Mouse (Mus musculus): ENCODE results near the gene Gna11.

Gna11 gene

DNA sequence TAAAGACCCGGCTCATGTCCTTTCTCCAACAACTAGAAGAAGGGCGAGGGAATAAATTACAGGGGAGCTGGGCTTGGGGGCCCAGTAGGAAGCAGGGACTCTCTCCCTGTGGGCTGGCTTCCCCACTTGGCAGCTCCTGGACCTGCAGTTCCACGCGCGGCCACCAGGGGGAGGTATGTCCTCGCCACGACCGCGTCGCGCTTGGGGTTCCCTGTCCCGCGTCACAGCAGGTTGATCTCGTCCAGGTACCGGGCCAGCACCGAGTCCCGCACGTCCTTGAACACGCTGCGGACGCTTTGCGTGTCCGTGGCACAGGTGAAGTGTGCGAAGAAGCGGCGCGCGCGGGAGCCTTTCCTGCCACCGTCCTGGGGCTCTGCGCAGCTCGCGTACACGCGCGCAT lies 42.3 kb downstream of the Gna11 start:
- peak; percentile 85 to 90 for DNase-seq

DNA sequence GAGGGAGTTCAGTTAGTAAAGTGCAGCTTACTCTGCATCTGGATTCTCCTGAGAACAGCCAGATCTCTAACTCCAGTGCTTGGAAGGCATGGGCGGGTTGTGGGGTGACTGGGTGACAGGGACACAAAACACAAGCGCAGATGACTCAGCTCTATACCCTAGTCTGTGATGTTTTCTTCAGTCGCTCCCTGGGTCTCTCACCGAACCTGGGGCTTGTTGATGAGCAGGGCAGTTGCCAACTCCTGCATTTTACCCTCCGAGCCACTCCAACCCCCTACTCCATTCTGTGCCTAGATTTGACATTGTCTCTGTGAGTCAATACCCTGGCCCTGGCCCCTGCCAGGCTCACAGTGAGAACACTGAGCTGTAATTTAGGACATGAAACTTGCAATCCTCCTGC lies 43.1 kb downstream of the Gna11 start:
- DNase-seq = no peak

DNA sequence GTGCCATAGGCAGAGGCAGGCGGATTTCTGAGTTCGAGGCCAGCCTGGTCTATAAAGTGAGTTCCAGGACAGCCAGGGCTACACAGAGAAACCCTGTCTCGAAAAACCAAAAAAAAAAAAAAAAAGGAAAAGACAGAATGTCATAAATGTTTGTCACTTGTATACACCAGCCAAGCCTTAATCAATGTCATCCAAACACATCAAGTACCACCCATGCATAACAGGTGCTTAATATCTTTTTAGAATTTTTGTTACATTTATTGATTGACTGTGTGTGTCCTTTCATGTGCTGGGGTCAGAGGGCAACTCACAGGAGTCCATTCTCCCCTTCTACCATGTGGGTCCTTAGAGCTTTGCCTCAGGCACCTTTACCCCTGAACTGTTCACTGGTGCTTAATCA lies 45.0 kb downstream of the Gna11 start, which contains the start of gene S1pr4:
TSS of gene S1pr4 (minus strand) at position 101 of the 400 bp plus-strand sequence.
- no peak for DNase-seq

DNA sequence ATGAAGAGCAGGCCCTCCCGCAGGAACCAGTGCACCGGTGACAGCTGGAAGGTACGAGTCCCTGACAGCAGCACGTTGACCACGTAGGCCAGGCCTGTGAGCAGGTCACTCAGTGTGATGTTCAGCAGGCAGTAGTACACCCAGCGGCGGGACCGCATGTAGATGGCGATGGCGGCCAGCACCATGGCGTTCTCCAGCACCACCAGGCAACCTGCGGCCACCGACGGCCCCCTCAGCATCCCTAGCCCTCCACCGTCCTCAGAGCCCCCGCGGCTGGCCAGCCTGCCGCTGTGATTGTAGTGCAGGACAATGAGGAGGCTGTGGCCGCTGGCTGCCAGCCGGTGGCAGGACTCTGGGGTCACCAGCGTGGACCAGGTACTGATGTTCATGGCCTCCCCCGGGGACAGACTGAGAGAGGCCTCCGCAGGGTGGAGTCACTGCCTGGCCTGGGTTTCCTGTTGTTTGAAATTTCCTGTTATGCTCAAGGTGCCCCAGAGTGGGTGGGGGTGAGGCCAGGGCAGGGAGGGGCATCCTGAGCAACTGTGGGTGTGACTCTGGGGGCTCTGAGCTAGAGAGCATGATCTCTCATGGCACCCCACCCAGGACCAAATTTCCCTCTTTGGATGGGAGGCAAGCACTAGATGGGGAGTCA lies 45.6 kb downstream of the Gna11 start:
- DNase-seq = peak; percentile 81 to 84

DNA sequence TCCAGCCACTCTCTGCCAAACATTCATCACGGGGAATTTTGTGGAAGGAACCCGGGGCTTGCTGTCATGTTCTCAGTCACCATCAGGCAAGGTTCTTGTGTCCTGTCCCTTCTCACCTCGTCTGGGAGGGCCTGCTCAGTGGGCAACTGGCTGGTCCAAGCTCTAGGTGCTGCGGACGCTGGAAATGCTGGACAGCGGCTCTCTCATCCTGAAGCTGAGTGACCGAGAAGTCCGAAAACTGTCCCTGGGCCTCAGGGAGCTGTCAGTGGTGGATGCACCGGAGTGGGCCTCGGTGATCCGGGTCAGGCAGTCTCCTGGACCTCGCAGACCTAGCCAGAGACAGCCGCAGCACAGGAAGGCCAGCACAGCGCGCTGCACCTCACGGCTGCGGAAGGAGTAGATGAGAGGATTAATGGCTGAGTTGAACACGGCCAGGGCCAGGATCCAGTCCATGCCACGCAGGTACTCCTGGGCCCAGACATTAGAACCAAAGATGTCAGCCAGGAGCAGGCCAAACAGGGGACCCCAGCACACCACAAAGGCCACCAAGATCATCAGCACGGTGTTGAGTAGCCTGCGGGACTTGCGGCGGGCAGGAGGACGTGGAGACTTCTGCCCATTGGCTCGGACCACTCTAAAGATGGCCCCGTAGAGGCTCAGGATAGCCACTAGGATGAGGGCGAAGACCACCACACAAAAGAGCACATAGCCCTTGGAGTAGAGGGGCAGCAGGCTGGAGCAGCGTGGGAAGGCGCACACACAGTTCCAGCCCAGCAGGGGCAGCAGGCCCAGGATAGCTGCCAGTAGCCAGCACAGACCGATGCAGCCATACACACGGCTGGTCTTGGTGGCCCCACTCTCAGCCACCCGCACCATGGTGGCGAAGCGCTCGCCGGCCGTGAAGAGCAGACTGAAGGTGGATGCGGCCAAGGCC lies 46.4 kb downstream of the Gna11 start:
- DNase-seq = no peak

DNA sequence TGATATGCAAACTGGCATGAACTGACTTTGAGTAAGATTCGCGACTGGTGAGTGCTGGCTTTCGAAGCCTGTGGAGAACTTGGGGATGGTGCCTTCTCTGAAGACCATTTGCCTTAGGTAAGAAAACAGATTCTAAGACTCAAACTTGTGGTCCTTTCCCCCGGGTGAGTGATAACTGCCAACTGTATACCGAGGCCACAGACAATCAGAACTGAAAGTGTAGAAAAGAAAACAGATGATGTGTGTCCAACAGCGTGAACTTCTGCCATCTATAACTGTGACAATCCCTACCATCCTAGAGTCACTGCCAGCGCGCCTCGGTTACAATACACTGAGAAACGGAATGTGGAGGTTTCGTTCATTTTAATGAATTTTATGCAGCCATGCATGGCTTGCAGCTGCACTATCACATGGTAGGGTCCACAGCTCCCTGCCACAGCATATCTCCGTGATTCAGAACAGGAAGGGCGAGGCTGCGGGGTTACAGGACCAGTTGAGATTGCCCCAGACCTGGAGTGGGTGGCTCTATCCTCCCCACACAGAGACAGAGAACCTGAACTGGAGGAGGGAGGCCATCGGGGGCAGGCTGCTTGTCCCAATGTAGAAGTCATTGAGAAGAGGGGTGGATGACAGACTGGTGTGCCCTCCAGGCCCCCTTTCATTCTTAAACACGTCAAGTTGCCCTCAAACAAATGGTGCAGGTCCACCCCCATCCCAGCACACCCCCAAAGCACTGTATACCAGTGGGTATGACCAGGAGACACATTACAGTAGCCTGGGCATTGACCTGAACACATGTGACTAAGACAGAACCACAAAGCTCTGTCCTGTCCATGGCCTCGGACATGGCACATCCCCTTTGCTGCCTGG lies 47.4 kb downstream of the Gna11 start:
- peak in 1 of 2 experiments; percentile 42 for DNase-seq

DNA sequence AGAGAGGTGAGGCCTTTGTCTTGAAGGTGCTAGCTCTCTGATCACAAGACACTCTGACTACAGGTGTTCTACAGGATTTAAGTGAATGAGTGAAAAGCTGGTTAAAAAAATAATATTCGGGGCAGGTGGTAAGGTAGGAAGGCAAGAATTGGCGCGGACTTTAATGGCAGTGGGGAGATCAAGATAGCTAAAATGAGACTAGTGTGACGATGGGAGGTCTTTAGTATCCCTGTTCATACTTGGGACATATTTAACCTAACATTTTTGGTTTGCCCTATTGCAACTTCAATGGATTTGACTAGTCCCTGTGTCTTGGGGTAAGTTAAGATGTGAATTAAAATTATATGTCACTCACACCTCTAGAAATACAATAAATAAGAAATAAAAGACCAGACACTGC lies 48.0 kb downstream of the Gna11 start:
- no peak for DNase-seq

DNA sequence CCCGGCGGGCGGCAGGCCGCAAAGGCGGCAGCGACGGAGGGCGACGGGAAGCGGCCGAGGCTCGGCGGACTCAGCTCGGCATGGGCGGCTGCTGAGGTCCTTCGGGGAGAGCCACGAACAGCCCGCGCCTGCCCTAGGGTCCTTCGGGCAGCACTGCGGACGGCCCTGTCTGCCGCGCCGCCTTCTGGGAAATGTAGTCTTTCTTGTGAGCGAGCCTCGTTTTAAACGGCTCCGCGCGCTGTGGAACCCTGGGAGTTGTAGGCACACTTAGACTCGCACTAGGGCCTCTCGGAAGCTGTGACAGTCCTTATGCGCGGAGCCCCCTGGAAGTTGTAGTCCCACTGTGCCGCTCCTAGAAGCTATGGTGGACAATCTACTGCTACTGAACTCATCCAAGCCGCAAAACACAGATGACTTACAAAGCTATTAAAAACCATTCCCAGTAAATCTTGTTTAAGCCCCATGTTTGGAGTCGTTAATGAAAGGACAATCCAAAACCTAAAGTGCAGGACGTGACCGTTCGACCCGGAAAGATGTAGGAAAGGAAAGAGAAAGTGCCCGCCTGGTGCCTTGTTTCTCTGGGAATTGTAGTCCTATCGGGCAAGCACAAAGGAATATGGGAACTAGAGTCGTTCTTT lies 48.6 kb downstream of the Gna11 start, which contains the start of gene Ncln:
TSS of gene Ncln (minus strand) at position 129 of the 638 bp plus-strand sequence.
- DNase-seq = peak; percentile 99

DNA sequence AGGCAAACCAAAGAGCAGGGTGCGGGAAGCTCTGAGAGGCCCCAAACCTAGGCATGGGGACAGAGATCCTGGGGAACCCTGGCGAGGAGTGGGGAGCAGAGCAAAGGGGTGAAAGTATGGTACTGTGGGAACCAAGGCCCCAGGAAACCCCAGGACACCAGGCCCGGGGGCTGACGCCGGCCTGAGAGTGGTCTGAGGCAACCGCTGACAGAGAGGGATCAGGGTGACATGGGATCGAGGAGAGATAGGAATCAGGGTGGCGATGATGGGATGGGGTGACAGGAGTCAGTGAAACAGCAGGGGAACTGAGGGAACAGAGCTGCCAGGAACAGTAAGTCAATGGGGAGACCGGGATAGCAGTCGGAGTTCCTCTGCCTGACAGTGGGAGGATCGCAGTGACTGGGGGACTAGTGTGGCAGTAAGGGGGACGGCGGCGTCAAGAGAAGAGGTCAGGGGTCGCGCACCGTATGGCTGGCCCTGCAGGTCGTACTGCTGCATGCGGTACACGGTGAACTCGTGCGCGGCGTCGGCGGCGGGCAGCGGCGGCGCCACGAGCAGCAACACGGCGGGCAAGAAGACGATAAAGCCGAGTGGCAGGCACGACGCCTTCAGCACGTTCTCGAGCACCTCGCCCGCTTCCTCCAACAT lies 49.2 kb downstream of the Gna11 start:
- no peak for DNase-seq

DNA sequence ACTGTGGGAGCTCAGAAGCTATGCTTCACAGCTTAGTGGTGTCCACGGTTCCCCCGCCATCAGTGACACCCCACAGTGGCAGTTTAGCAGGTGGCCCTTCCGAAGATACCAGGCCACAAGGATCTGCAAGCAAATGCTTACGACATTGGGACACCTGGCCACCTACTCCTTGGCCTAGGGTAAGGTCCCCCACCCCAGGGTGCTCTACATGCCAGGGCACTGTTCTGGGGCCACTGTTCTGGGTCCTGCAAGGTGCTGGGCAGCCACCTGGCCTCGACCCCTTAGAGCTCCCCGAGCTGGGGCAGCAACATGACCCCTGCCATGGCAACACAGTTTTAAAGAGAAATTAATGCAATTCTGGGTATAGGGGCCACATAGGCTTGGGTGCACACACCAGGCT lies 49.8 kb downstream of the Gna11 start:
- DNase-seq = no peak

DNA sequence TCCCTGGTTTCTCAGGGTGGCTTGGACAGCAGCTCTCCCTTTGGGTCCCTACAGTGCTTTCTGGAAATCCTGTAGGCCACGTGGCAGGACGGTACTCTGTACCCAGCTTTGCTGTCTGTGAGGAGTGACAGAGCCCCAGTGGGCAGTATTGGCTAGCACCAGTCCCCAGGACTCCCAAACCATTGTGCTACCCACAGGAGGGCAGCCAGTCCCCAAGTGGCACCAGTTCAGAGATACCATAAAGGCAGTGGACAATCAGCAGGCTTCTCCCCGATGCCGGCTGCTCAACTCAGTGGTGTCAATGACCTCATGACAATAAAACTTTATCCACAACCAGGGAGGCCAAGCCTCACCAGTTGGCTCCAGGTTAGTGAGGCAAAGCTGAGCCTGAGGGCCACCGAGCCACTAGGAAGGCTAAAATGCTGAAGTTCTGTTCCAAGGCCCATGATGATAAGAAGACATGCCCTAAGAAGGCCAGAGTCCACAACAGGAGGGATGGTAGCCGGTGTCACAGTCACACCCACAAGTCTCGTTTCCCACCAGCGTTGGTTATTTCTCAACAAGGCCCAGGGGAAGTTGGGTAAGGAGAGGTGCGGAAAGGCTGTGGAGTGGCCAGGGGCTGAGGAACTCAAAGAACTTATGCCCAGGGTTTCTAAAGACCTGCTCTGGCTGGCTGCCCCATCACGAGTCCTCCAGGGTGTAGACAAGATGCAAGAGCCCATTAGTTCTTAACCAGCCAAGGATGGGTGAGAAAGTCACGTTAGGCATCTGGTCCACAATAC lies 50.5 kb downstream of the Gna11 start:
- DNase-seq = peak; percentile 49 to 53

DNA sequence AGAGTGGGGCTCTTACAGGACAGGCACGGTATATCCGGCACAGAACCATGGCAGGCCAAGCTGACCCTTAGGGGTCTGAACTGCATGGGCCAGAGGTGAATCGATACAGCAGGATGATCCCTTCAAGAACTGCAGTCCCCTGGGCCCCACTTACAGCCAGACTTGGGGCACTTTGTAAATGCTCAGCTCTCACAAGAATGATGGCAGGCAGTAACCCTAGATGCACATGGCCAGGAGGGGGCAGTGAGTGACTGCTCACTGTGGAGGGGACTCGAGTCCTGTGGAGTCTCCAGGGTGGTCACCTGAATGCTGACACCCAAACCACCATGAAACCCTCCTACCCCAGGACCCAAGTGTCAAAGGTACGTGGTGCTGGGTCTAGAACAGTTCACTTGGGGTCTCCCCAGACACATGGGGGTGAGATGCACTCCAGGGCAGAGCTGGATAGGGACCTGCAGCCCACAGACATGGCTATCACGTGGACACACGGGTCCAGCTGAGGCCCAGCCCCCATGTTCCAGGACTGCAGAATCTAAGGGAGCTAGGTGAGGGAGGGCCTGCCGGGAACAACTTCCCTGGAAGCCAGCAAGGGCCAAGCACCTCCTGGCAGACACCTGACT lies 51.3 kb downstream of the Gna11 start:
- no peak for DNase-seq

DNA sequence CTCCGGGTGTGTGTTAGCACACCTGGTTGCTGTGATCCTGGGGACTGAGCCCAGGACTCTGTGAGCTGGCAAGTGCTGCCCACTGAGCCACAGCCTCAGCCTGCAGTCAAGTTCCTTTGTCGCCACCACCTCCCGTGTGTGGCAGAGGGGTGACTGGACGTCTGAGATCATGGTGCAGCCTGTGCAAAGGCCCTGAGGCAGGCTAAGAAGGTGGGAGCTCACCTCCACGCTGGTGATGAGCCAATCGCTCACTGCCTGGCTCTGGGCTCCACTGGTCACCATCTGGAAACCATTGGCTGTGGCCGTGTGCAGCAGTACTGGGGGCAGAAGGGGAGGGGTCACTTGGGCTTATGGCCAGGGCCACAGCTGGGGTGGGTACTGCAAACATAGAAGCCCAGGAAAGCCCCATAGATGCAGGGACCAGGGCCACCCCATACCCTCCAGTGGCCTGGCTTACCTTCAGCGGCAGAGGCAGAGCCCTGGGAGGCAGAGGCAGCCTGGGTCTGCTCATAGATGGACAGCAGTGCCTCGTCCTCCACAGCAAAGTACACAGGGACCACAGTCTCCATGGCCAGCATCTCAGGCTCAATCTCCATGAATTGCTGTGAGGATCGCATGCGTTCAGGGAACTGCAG lies 52.3 kb downstream of the Gna11 start:
- no peak for DNase-seq

DNA sequence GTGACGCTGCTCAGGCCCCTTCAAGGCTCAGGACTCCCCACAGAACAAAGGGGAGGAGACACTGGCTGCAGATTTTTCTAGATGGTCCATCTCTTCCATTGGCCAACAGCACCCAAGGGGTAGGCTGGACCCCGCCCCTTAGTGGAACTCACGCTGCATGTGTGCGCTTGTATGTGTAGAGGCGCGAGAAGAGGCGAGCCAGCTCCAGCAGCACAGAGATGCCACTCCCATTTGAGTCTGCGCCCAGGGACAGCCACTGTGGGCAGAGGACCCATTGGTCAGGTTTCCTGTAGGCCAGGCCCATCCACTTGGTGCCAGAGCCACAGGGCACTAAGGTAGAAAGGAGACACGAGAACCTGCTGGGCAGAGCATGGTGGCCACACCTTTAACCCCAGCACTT lies 54.0 kb downstream of the Gna11 start:
- DNase-seq = no peak

DNA sequence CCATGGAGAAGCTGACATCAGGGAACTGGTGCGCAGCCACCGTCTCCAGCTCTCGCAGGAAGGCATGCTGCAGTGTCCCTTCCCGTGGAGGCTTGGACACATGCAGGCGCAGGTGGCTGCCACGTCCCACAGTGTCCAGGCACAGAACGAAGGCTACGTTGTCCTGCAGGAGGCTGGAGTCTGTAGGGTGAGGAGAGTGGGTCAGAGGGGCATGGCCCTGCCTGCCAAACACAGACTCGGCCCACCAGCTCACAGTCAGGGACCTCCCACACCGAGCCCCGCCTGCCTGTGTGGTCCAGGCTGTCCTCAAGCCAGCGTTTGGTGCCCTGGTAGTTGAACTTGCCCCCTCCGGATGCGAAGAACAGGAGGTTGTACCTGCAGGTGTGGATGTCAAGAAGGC lies 55.0 kb downstream of the Gna11 start:
- no peak for DNase-seq

DNA sequence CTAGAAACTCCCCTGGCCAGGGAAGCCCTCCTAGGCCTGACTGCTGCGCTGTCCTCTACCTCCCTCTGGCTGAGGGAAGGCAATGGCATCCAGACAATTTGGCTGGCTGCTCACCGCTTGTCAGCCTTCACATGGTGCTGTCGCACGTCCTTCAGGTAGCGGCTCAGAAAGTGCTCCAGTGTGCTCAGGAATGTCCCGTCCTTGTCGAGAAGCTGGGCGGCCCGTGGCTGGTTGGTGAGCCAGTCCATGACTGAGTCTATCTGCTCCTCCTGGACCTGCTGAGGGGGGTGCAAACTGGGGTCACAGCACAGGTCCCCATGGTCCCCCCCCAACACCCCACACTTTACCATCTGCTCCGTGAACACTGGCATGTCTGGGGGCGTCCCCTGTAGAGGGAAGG lies 56.9 kb downstream of the Gna11 start:
- DNase-seq = peak in 1 of 2 experiments; percentile 33

DNA sequence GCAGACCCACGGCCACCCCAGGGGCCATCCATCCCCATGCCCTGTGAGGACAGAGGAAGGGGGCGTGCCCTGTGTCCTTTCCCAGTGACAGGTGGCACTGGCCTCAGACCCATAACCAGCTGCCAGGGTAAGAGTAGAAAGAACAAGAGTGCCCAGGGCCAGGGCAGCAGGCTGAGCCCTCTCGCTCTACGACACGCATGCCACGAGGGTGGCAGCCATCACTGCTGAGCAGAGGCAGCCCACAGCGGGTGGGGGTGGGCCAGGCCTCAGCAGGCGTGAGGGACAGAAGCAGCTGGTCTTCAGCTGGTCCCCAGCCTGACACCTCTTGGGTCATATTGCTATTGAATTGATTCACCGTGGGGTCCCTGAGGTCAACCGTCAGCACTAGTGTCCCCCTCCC lies 58.5 kb downstream of the Gna11 start:
- no peak for DNase-seq

DNA sequence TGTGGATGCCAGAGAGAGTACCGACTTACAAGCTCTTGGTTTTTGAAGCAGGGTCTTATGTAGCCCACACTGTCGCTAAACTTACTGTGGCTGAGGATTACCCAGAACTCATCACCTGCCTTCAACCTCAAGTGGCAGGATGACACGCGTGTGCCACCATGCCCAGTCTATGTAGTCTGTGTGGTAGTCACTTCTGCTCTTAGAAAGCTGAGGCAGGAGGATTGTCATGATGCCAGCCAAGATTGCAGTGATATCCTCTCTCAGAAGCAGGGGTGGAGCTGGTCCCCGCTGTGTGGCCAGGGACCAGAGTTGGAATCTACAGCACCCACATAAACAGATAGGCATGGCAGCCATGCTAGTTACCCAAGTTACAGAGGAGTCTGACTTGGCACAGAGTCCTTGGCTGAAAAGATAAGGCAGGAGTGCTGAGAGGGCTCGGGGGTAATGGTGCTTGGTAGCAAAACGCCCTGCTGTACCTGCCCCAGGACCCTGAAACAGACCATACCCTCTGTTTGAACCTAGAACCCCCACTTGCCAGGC lies 59.4 kb downstream of the Gna11 start:
- DNase-seq = no peak

DNA sequence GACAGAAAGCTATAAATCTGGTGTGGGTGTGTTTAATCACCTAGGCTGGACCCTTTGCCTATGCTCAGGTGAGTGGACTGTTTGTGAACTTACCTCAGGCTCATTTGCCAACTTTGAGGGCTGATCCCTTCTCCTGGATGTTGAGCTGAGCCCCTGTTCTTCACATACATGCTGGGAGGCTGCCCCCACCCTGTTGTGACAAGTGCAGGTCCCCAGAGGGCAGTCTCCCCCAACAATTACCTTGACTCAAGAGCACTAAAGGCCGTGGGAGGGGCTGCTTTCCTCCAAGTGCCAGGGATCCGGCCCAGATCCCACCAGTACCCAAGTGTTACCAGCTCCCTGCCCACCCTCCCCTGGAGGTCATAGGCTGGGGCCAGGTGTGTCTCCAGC lies 59.9 kb downstream of the Gna11 start:
- no peak for DNase-seq
